Mouse (Mus musculus): ENCODE measurements around the gene Ctc1. TPM values are rescaled to one million over a fixed set of nuclear protein-coding genes. Genes with fewer than 3 reads are reported as not detected.

Gene Ctc1
- polyA plus RNA-seq, 2 experiments, result 15.2 to 21.9 TPM

DNA sequence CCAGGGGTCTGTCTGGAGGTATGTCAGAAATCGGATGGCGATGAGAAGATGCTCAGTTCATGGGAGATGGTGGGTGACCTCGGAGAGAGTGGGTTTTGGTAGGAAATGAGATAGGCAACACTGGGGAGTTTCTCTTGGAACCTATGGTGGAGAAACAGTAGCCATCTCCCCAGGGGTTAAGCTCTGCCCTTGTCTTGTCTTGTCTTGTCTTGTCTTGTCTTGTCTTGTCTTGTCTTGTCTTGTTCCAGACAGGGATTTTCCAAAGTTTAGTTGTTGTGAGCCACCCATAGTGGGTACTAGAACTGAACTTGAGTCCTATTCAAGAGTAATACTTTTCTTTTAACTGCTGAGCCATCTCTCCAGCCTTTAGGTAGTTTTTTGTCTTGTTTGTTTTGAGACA is 10.9 kb downstream of the Ctc1 start:
- Histone ChIP-seq H3K9ac (replicated peaks) (no peak overlapping the region), H3K36me3 (replicated peaks; ENCODE audit: control insufficient read depth, insufficient read depth, low read depth) (peaks cover 59% of the 10 kb centered on the region), H3K4me2 (ENCODE audit: low read depth) (no peak overlapping the region), H3K9me3 (ENCODE audit: control insufficient read depth, low read length) (no peaks in the 10 kb centered on the region), H3K4me1 (replicated peaks; ENCODE audit: control insufficient read depth in 2 of 2, insufficient read depth in 2 of 2, low read length in 1 of 2) (no peaks in the 10 kb centered on the region), H3K27me3 (ENCODE audit: control insufficient read depth, insufficient read depth, low read length) (no peaks in the 10 kb centered on the region), H3K27ac (no peak overlapping the region), H3K4me3 (ENCODE audit: insufficient read depth in 1 of 2, low read depth in 2 of 2, low read length in 2 of 2) (no peak overlapping the region)
- TF ChIP-seq CTCF (IDR thresholded peaks at IDR 0.05; ENCODE audit: low read depth) (no peak), EP300 (IDR thresholded peaks at IDR 0.05; ENCODE audit: low read depth) (no peak)
- DNase-seq (ENCODE audit: low read depth in 3 of 3, low spot score in 3 of 3) (no peak), ATAC-seq (ENCODE audit: insufficient read depth) (no peak)
- WGBS (ENCODE audit: insufficient replicate concordance), result 73% methylated on average over 3 of the region's 3 CpGs

DNA sequence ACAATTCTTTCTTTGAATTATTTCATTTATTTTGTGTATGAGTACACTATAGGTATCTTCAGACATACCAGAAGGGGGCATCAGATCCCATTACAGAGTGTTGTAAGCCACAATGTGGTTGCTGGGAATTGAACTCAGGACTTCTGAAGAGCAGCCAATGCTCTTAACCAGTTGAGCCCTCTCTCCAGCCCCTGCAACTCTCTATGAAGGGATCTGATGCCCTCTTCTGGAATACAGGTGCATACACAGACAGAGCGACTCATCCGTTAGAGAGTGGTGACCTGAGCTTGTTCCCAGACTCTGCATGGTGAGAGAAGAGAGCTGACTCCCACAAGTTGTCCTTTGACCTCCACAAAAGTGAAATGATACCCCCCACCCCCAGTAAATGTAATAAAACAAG is 13.1 kb downstream of the Ctc1 start:
- WGBS (ENCODE audit: insufficient replicate concordance), result 63% methylated on average over 2 of the region's 2 CpGs
- no peak overlapping the region for H3K4me3 ChIP-seq (ENCODE audit: insufficient read depth in 1 of 2, low read depth in 2 of 2, low read length in 2 of 2)
- ATAC-seq (ENCODE audit: insufficient read depth), result peak; percentile 62; the same call in 1 of the 2 replicates
- H3K36me3 ChIP-seq (replicated peaks; ENCODE audit: control insufficient read depth, insufficient read depth, low read depth), result peaks cover 48% of the 10 kb centered on the region
- TF ChIP-seq EP300 (IDR thresholded peaks at IDR 0.05; ENCODE audit: low read depth) (no peak), CTCF (IDR thresholded peaks at IDR 0.05; ENCODE audit: low read depth) (peak; percentile 76)
- H3K9me3 ChIP-seq (ENCODE audit: control insufficient read depth, low read length), result no peaks in the 10 kb centered on the region
- no peak for DNase-seq (ENCODE audit: low read depth in 3 of 3, low spot score in 3 of 3)
- H3K27ac ChIP-seq, result no peak overlapping the region
- no peaks in the 10 kb centered on the region for H3K27me3 ChIP-seq (ENCODE audit: control insufficient read depth, insufficient read depth, low read length)
- H3K9ac ChIP-seq (replicated peaks), result no peak overlapping the region
- no peaks in the 10 kb centered on the region for H3K4me1 ChIP-seq (replicated peaks; ENCODE audit: control insufficient read depth in 2 of 2, insufficient read depth in 2 of 2, low read length in 1 of 2)
- H3K4me2 ChIP-seq (ENCODE audit: low read depth), result no peak overlapping the region

DNA sequence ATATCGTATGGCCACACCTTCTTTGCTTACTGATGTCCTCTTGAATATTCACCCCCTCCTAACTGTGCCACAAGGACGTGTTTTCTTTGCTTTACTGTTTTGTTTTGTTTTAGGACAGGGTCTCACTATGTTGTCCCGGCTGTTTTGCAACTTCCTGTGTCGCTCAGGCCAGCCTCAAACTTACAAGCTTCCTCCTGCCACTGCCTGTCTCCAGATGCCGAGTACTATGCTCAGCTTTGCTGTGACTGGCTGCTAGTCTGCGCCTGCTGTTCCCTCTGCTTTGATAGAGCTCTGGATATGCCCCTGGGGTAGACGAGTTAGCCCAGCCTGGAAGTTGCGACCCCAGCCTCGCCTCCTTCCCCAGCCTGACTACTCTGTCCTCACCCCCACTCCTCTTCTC is 17.8 kb downstream of the Ctc1 start:
- WGBS (ENCODE audit: insufficient replicate concordance), result 61% methylated on average over 9 of the region's 9 CpGs
- no peak overlapping the region for H3K4me2 ChIP-seq (ENCODE audit: low read depth)
- TF ChIP-seq EP300 (IDR thresholded peaks at IDR 0.05; ENCODE audit: low read depth) (no peak), CTCF (IDR thresholded peaks at IDR 0.05; ENCODE audit: low read depth) (no peak)
- no peak overlapping the region for H3K4me3 ChIP-seq (ENCODE audit: insufficient read depth in 1 of 2, low read depth in 2 of 2, low read length in 2 of 2)
- no peaks in the 10 kb centered on the region for H3K27me3 ChIP-seq (ENCODE audit: control insufficient read depth, insufficient read depth, low read length)
- no peak overlapping the region for H3K9ac ChIP-seq (replicated peaks)
- H3K36me3 ChIP-seq (replicated peaks; ENCODE audit: control insufficient read depth, insufficient read depth, low read depth), result peaks cover 13% of the 10 kb centered on the region
- DNase-seq (ENCODE audit: low read depth in 3 of 3, low spot score in 3 of 3), result no peak
- peaks cover 3 to 15% of the 10 kb centered on the region in 2 experiments for H3K4me1 ChIP-seq (replicated peaks; ENCODE audit: control insufficient read depth in 2 of 2, insufficient read depth in 2 of 2, low read length in 1 of 2)
- ATAC-seq (ENCODE audit: insufficient read depth), result no peak
- no peaks in the 10 kb centered on the region for H3K9me3 ChIP-seq (ENCODE audit: control insufficient read depth, low read length)
- H3K27ac ChIP-seq, result no peak overlapping the region

DNA sequence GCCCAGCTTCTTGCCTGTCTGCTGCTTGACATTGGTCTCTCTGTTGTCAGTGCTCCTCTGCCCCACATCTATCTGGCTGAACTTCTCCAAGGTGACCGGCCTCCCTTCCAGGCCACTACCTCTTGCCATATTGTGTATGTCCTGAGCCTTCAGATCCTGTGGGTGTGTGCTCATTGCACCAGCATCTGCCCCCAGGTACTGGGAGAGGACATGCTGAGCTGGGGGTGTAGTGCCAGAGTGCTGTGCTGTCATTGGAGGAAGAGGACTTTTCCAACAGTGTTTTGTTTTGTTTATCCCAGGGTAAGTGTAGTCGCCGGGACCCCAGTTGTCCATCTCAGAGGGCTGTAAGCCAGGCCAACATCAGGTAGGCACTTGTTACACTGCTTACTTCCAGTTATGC is 18.9 kb downstream of the Ctc1 start:
- Histone ChIP-seq H3K4me2 (ENCODE audit: low read depth) (no peak overlapping the region), H3K9me3 (ENCODE audit: control insufficient read depth, low read length) (no peaks in the 10 kb centered on the region), H3K27ac (no peak overlapping the region), H3K27me3 (ENCODE audit: control insufficient read depth, insufficient read depth, low read length) (no peaks in the 10 kb centered on the region), H3K4me1 (replicated peaks; ENCODE audit: control insufficient read depth in 2 of 2, insufficient read depth in 2 of 2, low read length in 1 of 2) (peaks cover 7 to 23% of the 10 kb centered on the region in 2 experiments), H3K9ac (replicated peaks) (no peak overlapping the region), H3K36me3 (replicated peaks; ENCODE audit: control insufficient read depth, insufficient read depth, low read depth) (peaks cover 9% of the 10 kb centered on the region; the same call in 1 of the 2 replicates), H3K4me3 (ENCODE audit: insufficient read depth in 1 of 2, low read depth in 2 of 2, low read length in 2 of 2) (no peak overlapping the region)
- ATAC-seq (ENCODE audit: insufficient read depth) (no peak), DNase-seq (ENCODE audit: low read depth in 3 of 3, low spot score in 3 of 3) (no peak)
- no peak for TF ChIP-seq CTCF (IDR thresholded peaks at IDR 0.05; ENCODE audit: low read depth)
- TF ChIP-seq EP300 (IDR thresholded peaks at IDR 0.05; ENCODE audit: low read depth), result no peak
- WGBS (ENCODE audit: insufficient replicate concordance), result 79% methylated on average over 3 of the region's 3 CpGs

DNA sequence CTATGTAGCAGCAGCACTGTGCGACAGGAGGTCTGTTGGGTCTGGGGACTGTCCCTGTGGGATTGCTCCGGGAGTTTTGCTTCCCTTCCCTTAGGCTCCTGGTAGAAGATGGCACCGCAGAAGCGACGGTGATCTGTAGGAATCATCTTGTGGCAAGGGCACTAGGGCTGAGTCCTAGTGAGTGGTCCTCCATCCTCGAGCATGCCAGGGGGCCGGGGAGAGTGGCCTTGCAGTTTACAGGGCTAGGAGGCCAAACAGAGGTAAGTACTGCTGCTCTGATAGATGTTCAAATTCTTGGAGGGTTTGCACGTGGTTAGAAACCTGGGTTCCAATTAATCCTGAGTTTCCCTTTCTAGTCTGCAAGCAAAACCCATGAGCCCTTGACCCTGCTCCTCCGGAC is 19.7 kb downstream of the Ctc1 start:
- Histone ChIP-seq H3K36me3 (replicated peaks; ENCODE audit: control insufficient read depth, insufficient read depth, low read depth) (peaks cover 9% of the 10 kb centered on the region; the same call in 1 of the 2 replicates), H3K4me1 (replicated peaks; ENCODE audit: control insufficient read depth in 2 of 2, insufficient read depth in 2 of 2, low read length in 1 of 2) (peaks cover 7 to 23% of the 10 kb centered on the region in 2 experiments), H3K27ac (0 out of 2 replicates have a peak overlapping the region, but pooled peaks have one; percentile 1), H3K4me3 (ENCODE audit: insufficient read depth in 1 of 2, low read depth in 2 of 2, low read length in 2 of 2) (no peak overlapping the region), H3K27me3 (ENCODE audit: control insufficient read depth, insufficient read depth, low read length) (no peaks in the 10 kb centered on the region), H3K9me3 (ENCODE audit: control insufficient read depth, low read length) (no peaks in the 10 kb centered on the region), H3K4me2 (ENCODE audit: low read depth) (peak overlapping the region; percentile 91), H3K9ac (replicated peaks) (no peak overlapping the region)
- TF ChIP-seq CTCF (IDR thresholded peaks at IDR 0.05; ENCODE audit: low read depth), result no peak
- no peak for TF ChIP-seq EP300 (IDR thresholded peaks at IDR 0.05; ENCODE audit: low read depth)
- 74% methylated on average over 9 of the region's 9 CpGs for WGBS (ENCODE audit: insufficient replicate concordance)
- no peak for DNase-seq (ENCODE audit: low read depth in 3 of 3, low spot score in 3 of 3)
- ATAC-seq (ENCODE audit: insufficient read depth), result no peak
